Mouse (Mus musculus): ENCODE measurements around the gene Traf3ip1. TPM values are rescaled to one million over a fixed set of nuclear protein-coding genes. Genes with fewer than 3 reads are reported as not detected.

Traf3ip1 gene
- polyA plus RNA-seq, 1 experiment = not detected

- H3K27ac ChIP-seq (ENCODE audit: insufficient read depth, low read depth, low read length) = no peak overlapping the region
- H3K4me3 ChIP-seq (ENCODE audit: insufficient read depth, low read depth, low read length) = no peak overlapping the region
- no peak for TF ChIP-seq CTCF (IDR thresholded peaks at IDR 0.05; ENCODE audit: insufficient read depth, low read depth, low read length)
- WGBS = 50% methylated on average over 10 of the region's 10 CpGs
- no peaks in the 10 kb centered on the region; the same call in 1 of the 2 replicates for H3K4me1 ChIP-seq (ENCODE audit: control insufficient read depth, insufficient read depth, low read length)
Observed at GRCm38 (mm10) chr1:91483304-91484010, 11.0 kb upstream of the Traf3ip1 start.

GRCm38 (mm10) chr1:91484011-91484346 lies 10.5 kb upstream of the Traf3ip1 start:
- no peak overlapping the region for H3K27ac ChIP-seq (ENCODE audit: insufficient read depth, low read depth, low read length)
- TF ChIP-seq POLR2A (IDR thresholded peaks at IDR 0.05; ENCODE audit: insufficient read depth, low read depth, low read length) (no peak), CTCF (IDR thresholded peaks at IDR 0.05; ENCODE audit: insufficient read depth, low read depth, low read length) (no peak)
- no peak overlapping the region for H3K4me3 ChIP-seq (ENCODE audit: insufficient read depth, low read depth, low read length)
- no peaks in the 10 kb centered on the region; the same call in 1 of the 2 replicates for H3K4me1 ChIP-seq (ENCODE audit: control insufficient read depth, insufficient read depth, low read length)
- WGBS = 69% methylated on average over 5 of the region's 5 CpGs

- 74% methylated on average over 3 of the region's 3 CpGs for WGBS
- no peak overlapping the region for H3K4me3 ChIP-seq (ENCODE audit: insufficient read depth, low read depth, low read length)
- no peaks in the 10 kb centered on the region; the same call in 1 of the 2 replicates for H3K4me1 ChIP-seq (ENCODE audit: control insufficient read depth, insufficient read depth, low read length)
- no peak overlapping the region for H3K27ac ChIP-seq (ENCODE audit: insufficient read depth, low read depth, low read length)
- no peak for TF ChIP-seq CTCF (IDR thresholded peaks at IDR 0.05; ENCODE audit: insufficient read depth, low read depth, low read length)
- TF ChIP-seq POLR2A (IDR thresholded peaks at IDR 0.05; ENCODE audit: insufficient read depth, low read depth, low read length) = no peak
Observed at GRCm38 (mm10) chr1:91485422-91485821, 9.0 kb upstream of the Traf3ip1 start.

- 76% methylated on average over 3 of the region's 3 CpGs for WGBS
- Histone ChIP-seq H3K4me1 (ENCODE audit: control insufficient read depth, insufficient read depth, low read length) (no peaks in the 10 kb centered on the region; the same call in 1 of the 2 replicates), H3K4me3 (ENCODE audit: insufficient read depth, low read depth, low read length) (no peak overlapping the region), H3K27ac (ENCODE audit: insufficient read depth, low read depth, low read length) (no peak overlapping the region)
- TF ChIP-seq POLR2A (IDR thresholded peaks at IDR 0.05; ENCODE audit: insufficient read depth, low read depth, low read length) (no peak), CTCF (IDR thresholded peaks at IDR 0.05; ENCODE audit: insufficient read depth, low read depth, low read length) (no peak)
Observed at GRCm38 (mm10) chr1:91486165-91486564, 8.3 kb upstream of the Traf3ip1 start.

GRCm38 (mm10) chr1:91490322-91490721 lies 4.1 kb upstream of the Traf3ip1 start:
- whole genome bisulfite sequencing = 66% methylated on average over 1 of the region's 1 CpGs
- TF ChIP-seq POLR2A (IDR thresholded peaks at IDR 0.05; ENCODE audit: insufficient read depth, low read depth, low read length) (no peak), CTCF (IDR thresholded peaks at IDR 0.05; ENCODE audit: insufficient read depth, low read depth, low read length) (no peak)
- Histone ChIP-seq H3K27ac (ENCODE audit: insufficient read depth, low read depth, low read length) (no peak overlapping the region), H3K4me1 (ENCODE audit: control insufficient read depth, insufficient read depth, low read length) (peaks cover 10% of the 10 kb centered on the region), H3K4me3 (ENCODE audit: insufficient read depth, low read depth, low read length) (no peak overlapping the region)

GRCm38 (mm10) chr1:91492740-91493139 lies 1.7 kb upstream of the Traf3ip1 start:
- H3K4me1 ChIP-seq (ENCODE audit: control insufficient read depth, insufficient read depth, low read length) = peaks cover 20% of the 10 kb centered on the region

GRCm38 (mm10) chr1:91493938-91494337 lies 509 bp upstream of the Traf3ip1 start:
- 36% methylated on average over 3 of the region's 3 CpGs for WGBS
- Histone ChIP-seq H3K4me3 (ENCODE audit: insufficient read depth, low read depth, low read length) (peak overlapping the region; percentile 57; the same call in 1 of the 2 replicates), H3K4me1 (ENCODE audit: control insufficient read depth, insufficient read depth, low read length) (peaks cover 20% of the 10 kb centered on the region), H3K27ac (ENCODE audit: insufficient read depth, low read depth, low read length) (no peak overlapping the region)
- TF ChIP-seq CTCF (IDR thresholded peaks at IDR 0.05; ENCODE audit: insufficient read depth, low read depth, low read length) = no peak
- no peak for TF ChIP-seq POLR2A (IDR thresholded peaks at IDR 0.05; ENCODE audit: insufficient read depth, low read depth, low read length)

More at GRCm38 (mm10) chr1:91492740-91493139, 1.7 kb upstream of the Traf3ip1 start:
- Histone ChIP-seq H3K4me3 (ENCODE audit: insufficient read depth, low read depth, low read length) (no peak overlapping the region), H3K27ac (ENCODE audit: insufficient read depth, low read depth, low read length) (no peak overlapping the region)
- WGBS = 12% methylated on average over 2 of the region's 2 CpGs
- TF ChIP-seq CTCF (IDR thresholded peaks at IDR 0.05; ENCODE audit: insufficient read depth, low read depth, low read length) (no peak), POLR2A (IDR thresholded peaks at IDR 0.05; ENCODE audit: insufficient read depth, low read depth, low read length) (no peak)

GRCm38 (mm10) chr1:91495321-91495720 lies 874 bp downstream of the Traf3ip1 start:
- H3K27ac ChIP-seq (ENCODE audit: insufficient read depth, low read depth, low read length) = no peak overlapping the region
- peak overlapping the region; percentile 57 for H3K4me3 ChIP-seq (ENCODE audit: insufficient read depth, low read depth, low read length)
- TF ChIP-seq POLR2A (IDR thresholded peaks at IDR 0.05; ENCODE audit: insufficient read depth, low read depth, low read length) (no peak), CTCF (IDR thresholded peaks at IDR 0.05; ENCODE audit: insufficient read depth, low read depth, low read length) (no peak)
- WGBS = 45% methylated on average over 5 of the region's 5 CpGs
- peaks cover 20% of the 10 kb centered on the region for H3K4me1 ChIP-seq (ENCODE audit: control insufficient read depth, insufficient read depth, low read length)

- WGBS = 96% methylated on average over 6 of the region's 6 CpGs
Observed at GRCm38 (mm10) chr1:91498579-91498978, 4.1 kb downstream of the Traf3ip1 start.

More at GRCm38 (mm10) chr1:91498579-91498978, 4.1 kb downstream of the Traf3ip1 start:
- TF ChIP-seq CTCF (IDR thresholded peaks at IDR 0.05; ENCODE audit: insufficient read depth, low read depth, low read length) = no peak
- no peak for TF ChIP-seq POLR2A (IDR thresholded peaks at IDR 0.05; ENCODE audit: insufficient read depth, low read depth, low read length)
- Histone ChIP-seq H3K4me3 (ENCODE audit: insufficient read depth, low read depth, low read length) (no peak overlapping the region), H3K27ac (ENCODE audit: insufficient read depth, low read depth, low read length) (no peak overlapping the region), H3K4me1 (ENCODE audit: control insufficient read depth, insufficient read depth, low read length) (peaks cover 20% of the 10 kb centered on the region)
